19 mouse cellular contexts compared by ENCODE assay signal in genomic region chr12:102154815-102155214, GRCm38 (mm10). TPM values are rescaled to one million over a fixed set of nuclear protein-coding genes. Genes with fewer than 3 reads are reported as not detected.
DNase-seq lines count a peak whose midpoint lies in the region; ATAC-seq and TF ChIP-seq lines count a peak whose summit lies in the region.
"Had no signal": no experiment of that assay in that cellular context is flagged by ENCODE, and none has a peak within 500 bp of the region (broad histone marks: within the 10 kb centered on the region; RNA-seq: fewer than 3 reads in every experiment).

No protein-coding gene starts in this region.

- DNase-seq in layer of hippocampus, adult 2 months (ENCODE audit: low spot score in 2 of 2) = no peak
- no peak for DNase-seq in layer of hippocampus, adult 11-12 months (ENCODE audit: low spot score)
- no peak for DNase-seq in lung, adult 18-20 months
- DNase-seq in MEL (ENCODE audit: low read depth, low spot score) = no peak
- no peak for DNase-seq in cerebellum, adult 18-20 months
- DNase-seq: adrenal gland, adult 8-10 months; adrenal gland, postnatal 36 days; cerebellum, adult 8-10 months; cerebellum, postnatal 14 days; gastrocnemius, postnatal 36 days; heart, adult 11 months had no signal

- H3K27me3 ChIP-seq in lung, embryonic 16.5 days (ENCODE audit: control insufficient read depth, insufficient read depth, low read depth, low read length) = no peaks in the 10 kb centered on the region
- H3K27me3 ChIP-seq in MEL (ENCODE audit: control insufficient read depth in 1 of 2, insufficient read depth in 2 of 2, low read length in 2 of 2) = 0 out of 4 replicates have a peak, but pooled peaks cover 0 to 1% of the 10 kb centered on the region in 2 experiments
- H3K27me3 ChIP-seq: embryonic facial prominence, embryonic 12.5 days; forebrain, embryonic 15.5 days; heart, embryonic 15.5 days; hindbrain, embryonic 12.5 days had no signal

- no peak for TF ChIP-seq RAD21 in MEL (IDR thresholded peaks at IDR 0.05; ENCODE audit: low read depth, low read length)

- no peaks in the 10 kb centered on the region for H3K4me1 ChIP-seq in lung, embryonic 16.5 days (replicated peaks; ENCODE audit: control insufficient read depth, insufficient read depth, low read length)
- no peaks in the 10 kb centered on the region for H3K4me1 ChIP-seq in MEL (ENCODE audit: control insufficient read depth in 1 of 2, insufficient read depth in 2 of 2, low read length in 2 of 2)
- H3K4me1 ChIP-seq: embryonic facial prominence, embryonic 12.5 days; forebrain, embryonic 15.5 days; hindbrain, embryonic 12.5 days had no signal

- H3K79me2 ChIP-seq in MEL (ENCODE audit: control insufficient read depth, insufficient read depth, low read length, poor library complexity) = no peaks in the 10 kb centered on the region

- no peak overlapping the region for H3K4me3 ChIP-seq in layer of hippocampus, adult 2 months
- no peak overlapping the region for H3K4me3 ChIP-seq in lung, embryonic 16.5 days (ENCODE audit: low read length)
- H3K4me3 ChIP-seq in MEL (ENCODE audit: control insufficient read depth in 1 of 2, insufficient read depth in 1 of 2, low read depth in 2 of 2, low read length in 2 of 2) = no peak overlapping the region
- H3K4me3 ChIP-seq: embryonic facial prominence, embryonic 12.5 days; forebrain, embryonic 15.5 days; heart, embryonic 15.5 days; hindbrain, embryonic 12.5 days had no signal

- no peak overlapping the region for H3K4me2 ChIP-seq in lung, embryonic 16.5 days (ENCODE audit: low read depth, low read length)
- H3K4me2 ChIP-seq: embryonic facial prominence, embryonic 12.5 days; forebrain, embryonic 15.5 days; heart, embryonic 15.5 days; hindbrain, embryonic 12.5 days had no signal

- TF ChIP-seq CTCF in layer of hippocampus, adult 2 months (conservative IDR thresholded peaks at IDR 0.05) = no peak
- TF ChIP-seq CTCF in MEL (IDR thresholded peaks at IDR 0.05 in 2 of 3, conservative IDR thresholded peaks at IDR 0.05 in 1 of 3; ENCODE audit: control insufficient read depth in 1 of 3, insufficient read depth in 1 of 3, low read depth in 2 of 3, low read length in 3 of 3, poor library complexity in 1 of 3, severe bottlenecking in 1 of 3) = no peak

- peak overlapping the region; percentile 75; the same call in 1 of the 2 replicates for H3K27ac ChIP-seq in layer of hippocampus, adult 2 months
- H3K27ac ChIP-seq in lung, embryonic 16.5 days (ENCODE audit: low read length) = peak overlapping the region; percentile 37; the same call in 1 of the 2 replicates
- H3K27ac ChIP-seq in MEL (ENCODE audit: control insufficient read depth, low read depth, low read length) = no peak overlapping the region
- H3K27ac ChIP-seq: embryonic facial prominence, embryonic 12.5 days; forebrain, embryonic 15.5 days; heart, embryonic 15.5 days; hindbrain, embryonic 12.5 days had no signal

- no peak for ATAC-seq in lung, embryonic 16.5 days (ENCODE audit: low read depth)
- peak; percentile 43; the same call in 1 of the 2 replicates for ATAC-seq in megakaryocyte progenitor cell, adult 5-6 weeks (replicated peaks; ENCODE audit: poor library complexity)
- ATAC-seq: forebrain, embryonic 15.5 days; hindbrain, embryonic 16.5 days had no signal

- no peaks in the 10 kb centered on the region for H3K9me3 ChIP-seq in lung, embryonic 16.5 days (ENCODE audit: control insufficient read depth, low read length)
- no peaks in the 10 kb centered on the region for H3K9me3 ChIP-seq in MEL (replicated peaks; ENCODE audit: insufficient read depth, low read length)
- H3K9me3 ChIP-seq: embryonic facial prominence, embryonic 12.5 days; forebrain, embryonic 15.5 days; heart, embryonic 15.5 days; hindbrain, embryonic 12.5 days had no signal

- no peak overlapping the region for H3K9ac ChIP-seq in lung, embryonic 16.5 days (ENCODE audit: low read length)
- no peak overlapping the region for H3K9ac ChIP-seq in MEL (ENCODE audit: control insufficient read depth, low read depth, low read length, poor library complexity, severe bottlenecking)
- H3K9ac ChIP-seq: embryonic facial prominence, embryonic 12.5 days; forebrain, embryonic 15.5 days; heart, embryonic 15.5 days; hindbrain, embryonic 12.5 days had no signal

- WGBS in lung, embryonic 16.5 days = 60% methylated on average over 1 of the region's 1 CpGs

- TF ChIP-seq POLR2A in MEL (IDR thresholded peaks at IDR 0.05; ENCODE audit: control insufficient read depth in 1 of 2, insufficient read depth in 1 of 2, low read depth in 1 of 2, low read length in 2 of 2, poor library complexity in 1 of 2) = no peak

- TF ChIP-seq EP300 in MEL (IDR thresholded peaks at IDR 0.05; ENCODE audit: low read depth in 1 of 2, low read length in 2 of 2) = no peak

- H3K36me3 ChIP-seq in lung, embryonic 16.5 days (ENCODE audit: control insufficient read depth, insufficient read depth, low read length) = no peaks in the 10 kb centered on the region
- H3K36me3 ChIP-seq in MEL (ENCODE audit: control insufficient read depth in 1 of 2, insufficient read depth in 2 of 2, low read length in 2 of 2) = no peaks in the 10 kb centered on the region
- H3K36me3 ChIP-seq: embryonic facial prominence, embryonic 12.5 days; forebrain, embryonic 15.5 days; heart, embryonic 15.5 days; hindbrain, embryonic 12.5 days had no signal

TF ChIP-seq in MEL, 35 proteins besides CTCF, POLR2A, EP300 and RAD21:
- TF ChIP-seq TAL1 (IDR thresholded peaks at IDR 0.05; ENCODE audit: low read length) (peak; percentile 24; the same call in 1 of the 2 replicates), JUND (IDR thresholded peaks at IDR 0.05; ENCODE audit: low read depth, low read length) (no peak)

RNA-seq across cellular contexts. Expression of gene Slc24a4, which starts 26.3 kb away (rescaled TPM):
- 10 to 100 TPM; 46.6 to 48.6 TPM for total RNA-seq in layer of hippocampus, adult 2 months (2021)
- polyA plus RNA-seq in lung, embryonic 16.5 days (2015; fragmentation: Nextera tagmentation; extraction: Ambion mirVana) = 3.1 and 4.3 TPM in 2 replicates
- total RNA-seq in MEL (2012; rRNA removed) = not detected in 2 replicates
- polyA plus RNA-seq in MEL (2012; ENCODE audit: insufficient read depth in 1 of 2, insufficient read length in 2 of 2, low read depth in 1 of 2, low replicate concordance in 2 of 2, missing spikeins in 1 of 2) = not detected
- total RNA-seq in megakaryocyte progenitor cell, adult 5-6 weeks (2015) = not detected in 2 replicates
- total RNA-seq in megakaryocyte progenitor cell, adult 5-6 weeks (2017) = not detected in 2 replicates
- total RNA-seq: gastrocnemius, adult 8-10 months; gastrocnemius, postnatal 36 days had no signal

Comparison
In these comparisons a context has a peak if more than half of its experiments do, and no peak if none do; other contexts are left out.
1. RNA of gene Slc24a4, which starts 26.3 kb away (total RNA-seq): 46.6 to 48.6 TPM in layer of hippocampus, adult 2 months; not detected in MEL and not detected in megakaryocyte progenitor cell, adult 5-6 weeks; every median in the first group is over 10 times any median in the second.